Mouse (Mus musculus) stomach, embryonic 16.5 days (tissue): ENCODE measurements around the gene Cdh12. TPM values are rescaled to one million over a fixed set of nuclear protein-coding genes. Genes with fewer than 3 reads are reported as not detected.
A peak's percentile ranks its signal among the peaks of the same experiment; 100 is the strongest.

ENCODE experiments used
- ATAC-seq: fragments of 200-750 bp; cut with Nextera tagmentation; 2 replicates; pipeline ENCODE4 v1.8.0; 2017; ENCODE audit warnings: moderate number of reproducible peaks, moderate TSS enrichment; ENCODE audit not compliant: insufficient read depth, low FRiP score
- H3K27ac ChIP-seq: fragments of 300-500 bp; sonication (generic); 2 replicates; pipeline ENCODE4 v1.5.1; 2014; ENCODE audit warnings: low read length
- H3K27me3 ChIP-seq: fragments of 300-500 bp; sonication (generic); 2 replicates; pipeline ENCODE4 v1.6.1; 2014; ENCODE audit warnings: low read length, control low read depth, mixed read lengths; ENCODE audit not compliant: control insufficient read depth, insufficient read depth
- H3K36me3 ChIP-seq: fragments of 300-500 bp; sonication (generic); 2 replicates; pipeline ENCODE4 v1.6.1; 2014; ENCODE audit warnings: low read length; ENCODE audit not compliant: control insufficient read depth, insufficient read depth
- H3K4me1 ChIP-seq: fragments of 300-500 bp; sonication (generic); 2 replicates; pipeline ENCODE4 v1.6.1; 2014; ENCODE audit warnings: low read length, control low read depth, mixed read lengths; ENCODE audit not compliant: control insufficient read depth, insufficient read depth
- H3K4me2 ChIP-seq: fragments of 300-500 bp; sonication (generic); 2 replicates; pipeline ENCODE4 v1.6.1; 2014; ENCODE audit warnings: low read depth, low read length, mixed read lengths
- H3K4me3 ChIP-seq: fragments of 300-500 bp; sonication (generic); replicated peaks from 2 replicates; pipeline ENCODE4 v1.5.1; 2014; ENCODE audit warnings: mild to moderate bottlenecking, low read length
- H3K9ac ChIP-seq: fragments of 300-500 bp; sonication (generic); 2 replicates; pipeline ENCODE4 v1.6.1; 2014; ENCODE audit warnings: low read length
- H3K9me3 ChIP-seq: fragments of 300-500 bp; sonication (generic); replicated peaks from 2 replicates; pipeline ENCODE4 v1.6.1; 2016; ENCODE audit warnings: low read length, control low read depth; ENCODE audit not compliant: control insufficient read depth
- WGBS: fragments of 180-500 bp; shearing (Covaris S2); extraction: QIAGEN DNeasy Blood & Tissue Kit; methylation state at CpG from one replicate; pipeline ENCODE4 v1.1.7; 2014; 5-methylcytosine and 5-hydroxymethylcytosine counted together
- polyA plus RNA-seq: library from polyadenylated mRNA; unstranded; fragments of >200 nt; fragmentation: Nextera tagmentation; extraction: Ambion mirVana; gene quantifications from 2 replicates; pipeline ENCODE4 v1.2.1, GENCODE M21; 2015

Cdh12 gene
- polyA plus RNA-seq, 1 experiment from 2014 or later: 0.66 TPM

DNA sequence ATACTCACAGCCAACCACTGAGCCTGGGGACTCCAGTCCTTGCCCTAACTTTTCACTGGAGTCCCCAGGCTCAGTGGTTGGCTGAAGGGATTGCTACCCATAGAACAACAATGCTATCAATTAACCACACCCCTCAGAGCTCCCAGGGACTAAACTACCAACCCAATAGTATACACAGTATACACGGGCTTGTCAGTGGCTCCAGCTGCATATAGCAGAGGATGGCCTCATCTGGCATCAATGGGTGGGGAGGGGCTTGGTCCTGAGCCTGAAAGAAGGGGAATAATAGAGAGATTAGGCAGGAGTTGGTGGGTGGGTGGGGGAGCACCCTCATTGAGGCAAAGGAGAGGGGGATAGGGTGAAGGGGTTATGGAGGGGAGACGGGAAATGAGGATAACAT, 518.4 kb downstream of the Cdh12 start:
- Histone ChIP-seq H3K27me3 (no peaks in the 10 kb centered on the region), H3K27ac (no peak overlapping the region), H3K36me3 (no peaks in the 10 kb centered on the region), H3K4me2 (no peak overlapping the region), H3K4me1 (no peaks in the 10 kb centered on the region), H3K9ac (no peak overlapping the region), H3K4me3 (no peak overlapping the region), H3K9me3 (no peaks in the 10 kb centered on the region)
- no peak for ATAC-seq
- WGBS: 41% methylated on average over 2 of the region's 2 CpGs

- WGBS: 88% methylated on average over 2 of the region's 2 CpGs
- ATAC-seq: no peak
- no peak overlapping the region for H3K4me2 ChIP-seq
- no peak overlapping the region for H3K9ac ChIP-seq
- no peaks in the 10 kb centered on the region for H3K27me3 ChIP-seq
- no peaks in the 10 kb centered on the region for H3K36me3 ChIP-seq
- H3K9me3 ChIP-seq: no peaks in the 10 kb centered on the region
- no peaks in the 10 kb centered on the region for H3K4me1 ChIP-seq
- no peak overlapping the region for H3K27ac ChIP-seq
- no peak overlapping the region for H3K4me3 ChIP-seq
Observed at GRCm38 (mm10) chr15:20971041-20971440, 522.0 kb downstream of the Cdh12 start.

DNA sequence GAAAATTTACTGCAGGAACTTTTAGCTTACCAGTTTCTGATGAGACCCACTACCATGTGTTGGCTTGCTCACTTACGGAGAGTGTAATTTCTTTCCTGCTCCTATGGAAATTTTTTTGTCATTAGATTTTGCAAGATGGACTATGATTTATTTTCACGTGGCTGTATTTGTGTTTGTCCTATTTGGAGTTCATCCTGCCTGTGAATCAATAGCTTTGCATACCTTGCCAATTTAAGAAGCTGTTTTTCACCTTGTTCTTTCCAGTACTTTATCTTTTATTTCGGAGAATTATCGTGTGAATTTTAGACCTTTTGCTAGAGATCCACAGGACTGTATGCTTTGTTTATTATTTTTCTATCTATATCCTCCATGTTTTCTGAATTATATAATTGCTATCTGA, 551.5 kb downstream of the Cdh12 start:
- no peak overlapping the region for H3K4me3 ChIP-seq
- 78% methylated on average over 4 of the region's 4 CpGs for WGBS
- H3K4me2 ChIP-seq: no peak overlapping the region
- no peaks in the 10 kb centered on the region for H3K27me3 ChIP-seq
- no peak overlapping the region for H3K27ac ChIP-seq
- no peaks in the 10 kb centered on the region for H3K36me3 ChIP-seq
- ATAC-seq: no peak
- no peaks in the 10 kb centered on the region for H3K4me1 ChIP-seq
- H3K9me3 ChIP-seq: no peaks in the 10 kb centered on the region
- no peak overlapping the region for H3K9ac ChIP-seq

GRCm38 (mm10) chr15:21007931-21008330, 558.9 kb downstream of the Cdh12 start:
- ATAC-seq: no peak
- Histone ChIP-seq H3K4me3 (no peak overlapping the region), H3K9me3 (no peaks in the 10 kb centered on the region), H3K4me2 (no peak overlapping the region), H3K27ac (no peak overlapping the region), H3K27me3 (no peaks in the 10 kb centered on the region), H3K36me3 (no peaks in the 10 kb centered on the region), H3K4me1 (no peaks in the 10 kb centered on the region), H3K9ac (no peak overlapping the region)
- WGBS: 90% methylated on average over 2 of the region's 2 CpGs

- H3K9ac ChIP-seq: no peak overlapping the region
- H3K4me2 ChIP-seq: no peak overlapping the region
- no peak for ATAC-seq
- H3K36me3 ChIP-seq: no peaks in the 10 kb centered on the region
- no peaks in the 10 kb centered on the region for H3K4me1 ChIP-seq
- H3K9me3 ChIP-seq: no peaks in the 10 kb centered on the region
- H3K27ac ChIP-seq: no peak overlapping the region
- WGBS: 28% methylated on average over 1 of the region's 1 CpGs
- no peaks in the 10 kb centered on the region for H3K27me3 ChIP-seq
- H3K4me3 ChIP-seq: no peak overlapping the region
Observed at GRCm38 (mm10) chr15:21008487-21008886, 559.4 kb downstream of the Cdh12 start.

GRCm38 (mm10) chr15:21008969-21009368, 559.9 kb downstream of the Cdh12 start:
- WGBS: 59% methylated on average over 3 of the region's 3 CpGs
- H3K9me3 ChIP-seq: no peaks in the 10 kb centered on the region
- no peaks in the 10 kb centered on the region for H3K4me1 ChIP-seq
- H3K36me3 ChIP-seq: no peaks in the 10 kb centered on the region
- no peak overlapping the region for H3K9ac ChIP-seq
- H3K27me3 ChIP-seq: no peaks in the 10 kb centered on the region
- ATAC-seq: peak; percentile 58; the same call in 1 of the 2 replicates
- H3K4me2 ChIP-seq: no peak overlapping the region
- H3K27ac ChIP-seq: no peak overlapping the region
- no peak overlapping the region for H3K4me3 ChIP-seq

DNA sequence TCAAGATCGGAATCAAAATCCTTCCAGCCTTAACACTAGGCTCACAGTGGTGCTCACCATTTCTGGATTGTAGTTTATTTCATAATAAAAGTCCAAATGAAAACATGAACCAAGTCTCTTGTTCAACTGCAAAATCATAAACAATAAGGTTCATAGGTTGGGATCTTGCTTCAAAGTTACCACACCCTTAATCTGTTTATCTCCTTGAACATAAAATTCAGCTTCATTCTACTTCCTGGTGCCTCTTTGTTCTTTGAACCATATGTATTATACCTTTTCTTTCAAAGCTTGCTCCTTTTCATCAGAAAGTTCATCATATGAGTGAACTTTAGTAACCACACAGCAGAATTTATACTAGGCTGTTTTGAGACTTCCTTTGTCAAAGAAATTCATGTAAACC, 614.6 kb downstream of the Cdh12 start:
- H3K27ac ChIP-seq: no peak overlapping the region
- 74% methylated on average over 1 of the region's 1 CpGs for WGBS
- no peak overlapping the region for H3K4me2 ChIP-seq
- no peak for ATAC-seq
- no peak overlapping the region for H3K4me3 ChIP-seq
- H3K9ac ChIP-seq: no peak overlapping the region
- H3K9me3 ChIP-seq: no peaks in the 10 kb centered on the region
- H3K36me3 ChIP-seq: no peaks in the 10 kb centered on the region
- H3K27me3 ChIP-seq: no peaks in the 10 kb centered on the region
- H3K4me1 ChIP-seq: no peaks in the 10 kb centered on the region

DNA sequence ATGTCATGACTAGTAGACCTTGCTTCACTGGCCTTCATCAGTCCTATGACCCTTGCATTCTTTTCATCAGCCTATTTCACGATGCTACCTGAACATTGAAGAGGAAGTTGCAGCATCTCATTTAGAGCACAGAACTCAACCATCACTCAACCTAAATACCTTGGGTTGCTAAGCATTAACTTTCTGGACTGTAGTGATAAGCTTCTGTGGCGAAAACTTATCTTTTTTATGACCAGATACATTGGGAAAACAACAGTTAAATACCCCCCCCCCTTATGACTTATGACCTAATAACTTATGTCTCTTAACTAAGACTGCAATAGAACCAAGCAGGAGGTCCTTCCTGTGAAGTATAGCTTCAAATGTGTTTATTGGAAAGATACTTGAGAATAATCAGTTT, 620.2 kb downstream of the Cdh12 start:
- no peaks in the 10 kb centered on the region for H3K4me1 ChIP-seq
- WGBS: 80% methylated on average over 2 of the region's 2 CpGs
- no peak for ATAC-seq

DNA sequence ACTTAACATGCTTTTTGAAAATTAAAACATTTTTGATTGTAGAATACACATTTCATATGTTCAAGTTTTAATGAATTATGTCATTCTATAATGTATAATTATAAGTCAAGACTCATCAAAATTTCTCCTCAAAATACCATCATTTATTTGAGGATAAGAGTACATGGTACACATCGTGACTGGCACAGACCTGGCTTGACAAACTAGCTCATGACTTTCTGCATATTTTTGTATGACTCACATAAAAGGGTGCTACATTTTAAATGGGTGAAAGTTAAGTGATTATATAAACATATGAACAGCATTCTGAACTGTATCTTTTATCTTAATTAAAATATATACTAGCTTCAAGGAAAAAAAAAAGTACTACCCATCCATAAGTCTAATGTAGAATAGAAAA, 643.8 kb downstream of the Cdh12 start:
- H3K4me1 ChIP-seq: no peaks in the 10 kb centered on the region
- H3K27me3 ChIP-seq: no peaks in the 10 kb centered on the region
- H3K9me3 ChIP-seq: no peaks in the 10 kb centered on the region
- WGBS: 90% methylated on average over 1 of the region's 1 CpGs
- no peaks in the 10 kb centered on the region for H3K36me3 ChIP-seq
- ATAC-seq: no peak
- no peak overlapping the region for H3K27ac ChIP-seq
- H3K9ac ChIP-seq: no peak overlapping the region
- H3K4me3 ChIP-seq: no peak overlapping the region
- H3K4me2 ChIP-seq: no peak overlapping the region

More for the DNA sequence above, 620.2 kb downstream of the Cdh12 start:
- H3K9me3 ChIP-seq: no peaks in the 10 kb centered on the region
- H3K4me3 ChIP-seq: no peak overlapping the region
- H3K27ac ChIP-seq: no peak overlapping the region
- no peak overlapping the region for H3K9ac ChIP-seq
- H3K4me2 ChIP-seq: no peak overlapping the region
- H3K27me3 ChIP-seq: no peaks in the 10 kb centered on the region
- no peaks in the 10 kb centered on the region for H3K36me3 ChIP-seq
